Mouse (Mus musculus): ENCODE data around the gene Pdcd1.
"Not testable (repeated sequence)": the region's sequence is repeated elsewhere in the genome, so short reads cannot be mapped to it uniquely, and the experiment has no call there.

Pdcd1 gene

DNA sequence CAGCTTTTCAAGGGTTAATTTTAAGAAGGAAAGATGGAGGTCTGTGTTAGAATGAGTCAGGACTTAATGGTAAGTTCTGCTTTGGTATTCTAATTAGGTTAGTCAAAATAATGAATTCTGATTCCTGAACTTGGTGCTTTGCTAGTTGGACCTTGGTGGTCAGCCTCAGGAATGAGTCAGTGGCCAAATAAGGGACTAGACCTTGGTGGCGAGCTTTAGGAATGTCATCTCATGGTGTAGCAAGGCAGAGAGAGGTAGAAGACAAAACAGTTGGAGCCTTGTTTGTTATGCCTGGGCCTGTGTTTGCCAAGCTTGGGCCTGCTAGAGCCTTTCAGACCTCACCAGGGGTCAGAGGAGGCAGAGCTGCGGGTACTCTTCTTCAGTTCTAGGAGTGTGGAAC, 23.6 kb downstream of the Pdcd1 start:
- no peak for DNase-seq (ENCODE audit: low read depth, low spot score)

DNA sequence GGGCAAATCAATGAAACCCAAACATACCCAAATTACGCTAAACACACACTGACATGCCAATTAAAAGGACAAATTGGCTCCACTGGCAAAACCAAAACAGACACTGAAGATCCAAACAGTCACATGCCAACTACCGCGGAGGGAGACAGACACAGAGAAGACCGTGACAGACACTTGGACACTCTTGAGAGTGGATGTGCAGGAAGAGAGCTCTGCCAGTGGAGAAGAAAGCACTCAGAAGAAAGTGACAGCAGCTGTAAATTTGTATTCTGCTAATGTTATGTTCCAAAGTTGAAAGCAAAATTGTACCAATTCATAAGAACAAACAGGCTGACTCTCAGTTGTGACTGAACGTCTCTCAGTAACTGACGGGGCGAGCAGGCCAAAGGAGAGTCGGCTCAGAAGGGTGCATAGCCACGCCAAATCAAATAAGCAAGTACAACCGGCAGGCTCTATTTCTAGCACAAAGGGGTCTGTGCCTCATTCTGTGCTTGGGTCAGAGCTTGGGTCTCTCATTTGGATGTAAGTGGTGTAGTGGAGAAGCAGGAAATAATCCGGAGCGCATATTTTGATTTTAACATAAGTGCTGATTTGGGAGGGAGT, 24.7 kb downstream of the Pdcd1 start:
- DNase-seq (ENCODE audit: low read depth, low spot score), result no peak

DNA sequence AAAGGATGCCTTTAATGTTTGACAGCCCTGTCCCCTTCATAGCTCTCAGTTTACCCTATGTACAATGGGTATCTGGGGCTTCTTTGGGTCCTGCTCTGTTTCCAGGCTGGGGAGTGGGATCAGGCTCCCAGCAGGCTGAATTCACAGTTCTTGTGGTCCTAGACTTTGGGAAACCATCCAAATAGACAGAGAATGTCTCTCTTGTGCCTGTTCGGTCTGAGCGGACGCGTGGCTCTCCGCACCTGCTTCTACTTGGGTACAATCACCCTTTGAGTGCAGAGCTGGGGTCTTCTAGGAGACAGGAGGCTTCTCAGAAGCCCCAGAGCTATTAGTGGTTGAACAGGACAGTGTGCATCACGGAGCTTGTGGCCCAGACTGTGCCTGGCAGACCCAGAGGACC, 32.2 kb downstream of the Pdcd1 start, which contains the start of gene Neu4:
Gene Neu4 (plus strand): TSS at position 301 of the 400 bp plus-strand sequence.
- DNase-seq (ENCODE audit: low read depth, low spot score), result no peak

DNA sequence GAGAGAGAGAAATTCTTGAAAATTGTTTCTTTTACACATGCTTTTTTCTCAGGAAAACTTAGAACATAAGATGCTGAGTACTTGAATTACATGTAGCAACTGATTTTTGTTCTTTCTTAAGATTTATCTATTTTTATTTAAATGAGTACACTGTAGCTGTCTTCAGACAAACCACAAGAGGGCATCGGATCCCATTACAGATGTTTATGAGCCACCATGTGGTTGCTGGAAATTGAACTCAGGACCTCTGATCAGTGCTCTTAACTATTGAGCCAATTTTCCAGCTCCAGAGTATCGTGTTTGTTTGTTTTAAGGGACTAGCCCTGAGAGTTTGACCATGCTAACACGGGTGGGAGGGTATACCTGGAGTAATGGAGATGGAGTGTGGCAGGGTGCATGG, 40.7 kb downstream of the Pdcd1 start:
- DNase-seq (ENCODE audit: low read depth, low spot score), result no peak

DNA sequence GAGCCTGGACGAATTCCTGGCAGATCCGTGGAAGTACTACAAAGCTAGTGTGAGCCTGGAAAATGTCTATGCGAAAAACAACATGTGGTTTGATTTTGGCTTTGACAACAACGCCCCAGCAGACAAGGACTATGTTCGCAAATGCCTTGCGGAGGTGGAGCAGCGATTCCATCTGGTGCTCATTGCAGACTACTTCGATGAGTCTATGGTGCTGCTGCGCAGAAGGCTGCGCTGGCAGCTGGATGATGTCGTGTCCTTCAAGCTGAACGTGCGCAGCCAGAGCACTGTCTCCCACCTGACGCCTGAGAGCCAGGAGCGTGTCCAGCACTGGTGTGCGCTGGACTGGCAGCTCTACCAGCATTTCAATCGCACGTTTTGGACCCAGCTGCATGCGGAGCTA, 43.5 kb downstream of the Pdcd1 start:
- not testable (repeated sequence) for DNase-seq (ENCODE audit: low read depth, low spot score)

DNA sequence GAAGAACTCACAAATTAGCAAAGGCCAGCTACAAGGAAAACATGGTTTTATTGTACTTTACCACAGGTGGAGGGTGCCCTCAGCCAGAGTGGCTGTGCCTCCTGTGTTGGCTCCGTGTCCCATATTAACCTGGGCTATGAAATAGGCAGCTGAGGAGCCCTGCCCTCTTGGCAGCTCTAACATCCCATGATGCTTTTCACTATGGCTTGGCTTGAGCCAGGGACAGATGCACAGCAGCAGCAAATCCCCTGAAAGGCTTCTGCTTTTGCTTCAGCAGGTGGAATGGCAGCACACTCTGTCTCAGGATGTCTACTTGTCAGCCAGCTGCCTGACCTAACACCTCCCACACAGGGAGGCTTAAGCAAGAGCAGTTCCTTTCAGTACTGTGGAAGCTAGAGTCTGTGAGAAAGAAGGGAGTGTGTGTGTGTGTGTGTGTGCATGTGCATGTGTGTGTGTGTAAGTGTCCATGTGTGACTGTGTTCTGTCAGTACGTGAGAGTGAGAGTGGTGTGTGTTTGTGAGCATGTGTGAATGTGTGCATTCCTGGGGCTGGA, 46.3 kb downstream of the Pdcd1 start:
- not testable (repeated sequence) for DNase-seq (ENCODE audit: low read depth, low spot score)

DNA sequence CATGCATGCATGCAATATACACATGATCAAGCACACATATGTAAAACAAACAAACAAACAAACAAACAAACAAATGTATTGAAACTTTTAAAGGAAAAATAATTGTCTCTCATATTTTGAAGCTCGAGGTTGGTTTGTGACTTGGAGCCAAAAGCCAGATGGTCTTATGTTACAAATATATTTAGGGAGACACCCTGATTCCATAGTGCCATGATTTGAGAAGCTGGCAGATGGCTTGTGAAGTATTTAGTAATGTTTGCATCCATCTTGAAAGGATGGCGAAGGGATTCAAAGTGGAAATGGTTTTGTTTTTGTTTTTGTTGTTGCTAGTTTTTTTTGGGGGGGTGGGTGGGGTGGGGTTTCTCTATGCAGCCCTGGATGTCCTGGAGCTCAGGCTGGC, 51.3 kb downstream of the Pdcd1 start:
- DNase-seq (ENCODE audit: low read depth, low spot score), result no peak

DNA sequence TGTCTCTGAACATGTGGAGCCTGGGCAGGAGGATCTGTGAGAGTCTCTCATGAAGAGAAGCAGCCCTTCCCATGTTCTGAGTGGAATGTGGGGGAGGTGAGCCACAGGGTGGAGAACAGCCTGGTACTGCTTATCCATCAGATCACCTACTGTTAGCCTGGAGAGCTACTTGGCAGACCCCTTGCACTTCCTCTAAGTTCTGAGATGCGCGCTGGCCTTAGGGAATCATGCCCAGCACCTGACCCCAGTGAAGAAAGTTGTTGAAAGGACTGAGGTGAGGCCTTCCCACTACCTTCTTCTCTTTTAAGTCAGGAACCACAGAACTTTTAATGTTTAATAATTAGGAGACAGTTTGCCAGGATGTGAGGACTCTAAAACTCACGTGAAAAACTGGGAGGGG, 60.9 kb downstream of the Pdcd1 start:
- not testable (repeated sequence) for DNase-seq (ENCODE audit: low read depth, low spot score)

DNA sequence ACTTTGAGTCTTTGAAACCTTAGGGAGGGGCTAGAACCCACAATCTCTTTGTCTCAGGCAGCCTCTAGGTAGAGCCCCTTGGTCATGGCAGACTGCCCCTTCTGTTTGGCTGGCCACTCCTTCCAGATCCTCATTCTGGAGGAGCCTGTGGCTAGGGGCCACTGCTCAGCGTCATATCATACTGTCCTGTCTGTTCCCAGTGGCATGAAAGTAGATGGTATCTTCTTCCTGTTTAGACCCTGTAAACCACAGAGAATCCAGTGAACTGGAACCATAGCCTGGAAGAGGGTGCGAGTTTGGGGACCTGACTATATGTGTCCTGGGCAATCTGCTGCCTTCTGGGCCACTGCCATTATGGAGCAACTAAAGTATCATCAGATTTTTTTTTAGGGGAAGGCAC, 61.3 kb downstream of the Pdcd1 start:
- not testable (repeated sequence) for DNase-seq (ENCODE audit: low read depth, low spot score)

DNA sequence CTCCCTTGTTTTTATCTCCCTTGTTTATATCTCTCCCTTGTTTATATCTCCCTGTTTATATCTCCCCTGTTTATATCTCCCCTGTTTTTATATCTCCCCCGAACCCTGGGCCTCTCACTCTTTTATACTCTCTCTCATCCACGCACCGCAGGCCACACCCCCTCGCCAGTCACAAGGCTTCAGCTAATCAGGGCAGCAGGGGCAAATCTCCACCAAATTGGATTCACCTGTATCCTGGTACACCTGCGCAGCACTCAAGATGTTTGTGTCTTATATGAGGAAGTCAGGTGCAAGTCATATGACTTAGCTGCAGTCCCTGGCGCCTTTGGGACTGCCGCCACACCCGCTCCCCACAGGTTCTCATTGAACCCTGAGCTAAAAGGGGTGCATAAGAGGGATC, 62.1 kb downstream of the Pdcd1 start, which contains the start of gene Gal3st2c:
Gene Gal3st2c (plus strand): TSS at position 301 of the 400 bp plus-strand sequence.
- not testable (repeated sequence) for DNase-seq (ENCODE audit: low read depth, low spot score)

DNA sequence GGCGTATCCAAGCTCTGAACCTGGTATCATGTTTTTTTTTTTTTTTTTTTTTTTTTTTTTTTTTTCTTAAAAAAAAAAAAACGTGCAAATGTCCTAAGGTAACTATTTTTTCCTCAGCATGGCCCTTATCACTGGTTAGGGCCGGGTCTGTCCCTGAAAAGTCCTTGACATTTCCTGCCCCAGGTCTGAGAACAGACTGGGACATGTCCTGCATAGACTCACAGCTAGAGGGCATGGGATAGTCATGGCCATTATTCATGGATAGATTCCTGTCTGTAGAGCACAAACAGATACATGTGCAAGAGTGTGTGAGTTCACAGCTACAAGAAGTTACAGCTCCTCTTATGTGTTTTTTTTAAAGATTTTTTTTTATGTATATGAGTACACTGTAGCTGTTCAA, 63.6 kb downstream of the Pdcd1 start:
- DNase-seq (ENCODE audit: low read depth, low spot score), result no peak
